Mouse (Mus musculus) G1E (cell line): ENCODE data around the gene D230025D16Rik.

ENCODE experiments used
- CTCF ChIP-seq: IDR thresholded peaks from 2 replicates; pipeline ENCODE4 v1.5.1; 2012; ENCODE audit warnings: low read depth, low read length, inconsistent platforms, mixed read lengths
- GATA1 ChIP-seq: IDR thresholded peaks from 2 replicates; pipeline ENCODE4 v1.6.1; 2012; ENCODE audit warnings: borderline replicate concordance, low read length, inconsistent platforms, mixed read lengths
- POLR2AphosphoS5 ChIP-seq: IDR thresholded peaks from 2 replicates; pipeline ENCODE4 v1.6.1; 2012; ENCODE audit warnings: low read depth, low read length, inconsistent platforms; ENCODE audit not compliant: insufficient replicate concordance
- TAL1 ChIP-seq: conservative IDR thresholded peaks from 2 replicates; pipeline ENCODE4 v1.6.1; 2012; ENCODE audit warnings: low read depth, low read length, inconsistent platforms, mixed read lengths

GRCm38 (mm10) chr8:105282239-105282638 lies 57.3 kb downstream of the D230025D16Rik start:
- TF ChIP-seq TAL1 = no peak
- TF ChIP-seq CTCF = no peak
- TF ChIP-seq GATA1 = no peak
- TF ChIP-seq POLR2AphosphoS5 = no peak
